Mouse (Mus musculus): ENCODE measurements at regions not wholly inside any gene's neighbourhood (a gene's known extent, or its start where the extent isn't known, plus 50 kb on each side); places are given as distances from the start of the nearest gene placed in this dataset.

DNA sequence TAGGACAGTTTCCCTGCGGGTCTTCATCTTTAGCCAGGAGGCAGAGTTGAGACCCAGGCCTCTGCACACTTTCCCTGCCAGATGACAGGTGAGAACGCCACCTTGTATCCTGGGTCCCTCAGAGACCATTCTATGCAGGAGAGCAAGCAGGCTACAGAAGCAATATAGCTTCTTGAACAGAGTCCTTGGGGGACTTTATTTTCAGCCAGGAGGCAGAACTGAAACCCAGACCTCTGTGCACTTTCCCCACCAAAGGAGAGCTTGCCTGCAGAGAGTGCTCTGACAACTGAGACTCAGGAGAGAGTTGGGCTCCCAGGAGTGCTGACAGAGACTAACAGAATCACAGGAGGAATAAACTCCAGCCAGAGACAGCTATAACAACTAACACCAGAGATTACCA is 185.5 kb downstream of the Olfr693 start:
- Histone ChIP-seq H3K4me3 (ENCODE audit: insufficient read depth, low read depth, low read length) (no peak overlapping the region), H3K9ac (ENCODE audit: low read depth, low read length) (no peak overlapping the region), H3K4me1 (ENCODE audit: control insufficient read depth, insufficient read depth, low read length) (no peaks in the 10 kb centered on the region), H3K36me3 (ENCODE audit: control insufficient read depth, insufficient read depth, low read length) (no peaks in the 10 kb centered on the region), H3K27me3 (ENCODE audit: control insufficient read depth, insufficient read depth, low read length) (no peaks in the 10 kb centered on the region), H3K79me2 (ENCODE audit: control insufficient read depth, insufficient read depth, low read length) (no peaks in the 10 kb centered on the region), H3K27ac (replicated peaks; ENCODE audit: insufficient read depth, low read depth, low read length) (no peak overlapping the region)
- no peak for DNase-seq (ENCODE audit: extremely low read depth, low read depth, low spot score)
- 74% methylated on average over 2 of the region's 2 CpGs for WGBS
- TF ChIP-seq POLR2A (IDR thresholded peaks at IDR 0.05; ENCODE audit: extremely low read depth, insufficient read depth, low read length) (no peak), CTCF (IDR thresholded peaks at IDR 0.05; ENCODE audit: low read depth, low read length) (no peak)

Measured in liver, adult 2 months (tissue).